ENCODE assay signal across 15 mouse cellular contexts in genomic region chr7:83811461-83811860, GRCm38 (mm10). TPM values are rescaled to one million over a fixed set of nuclear protein-coding genes. Genes with fewer than 3 reads are reported as not detected.
DNase-seq lines count a peak whose midpoint lies in the region; ATAC-seq and TF ChIP-seq lines count a peak whose summit lies in the region.
"Had no signal": no experiment of that assay in that cellular context is flagged by ENCODE, and none has a peak within 500 bp of the region (broad histone marks: within the 10 kb centered on the region; RNA-seq: fewer than 3 reads in every experiment).

No protein-coding gene starts in this region.

- TF ChIP-seq EP300 in liver, postnatal 0 days (IDR thresholded peaks at IDR 0.05; ENCODE audit: low read depth) = no peak

- peaks cover 50% of the 10 kb centered on the region for H3K4me1 ChIP-seq in heart, embryonic 10.5 days
- peaks cover 17% of the 10 kb centered on the region for H3K4me1 ChIP-seq in heart, embryonic 11.5 days (ENCODE audit: control insufficient read depth, insufficient read depth, low read length)
- H3K4me1 ChIP-seq in liver, postnatal 0 days (ENCODE audit: insufficient read depth) = peaks cover 18% of the 10 kb centered on the region
- H3K4me1 ChIP-seq in embryonic facial prominence, embryonic 13.5 days = peaks cover 61% of the 10 kb centered on the region
- peaks cover 56% of the 10 kb centered on the region for H3K4me1 ChIP-seq in limb, embryonic 15.5 days

- no peak overlapping the region for H3K9ac ChIP-seq in heart, embryonic 11.5 days (ENCODE audit: low read depth, low read length)
- no peak overlapping the region for H3K9ac ChIP-seq in liver, postnatal 0 days (replicated peaks)
- H3K9ac ChIP-seq in embryonic facial prominence, embryonic 13.5 days = no peak overlapping the region
- H3K9ac ChIP-seq in limb, embryonic 15.5 days = no peak overlapping the region

- peak overlapping the region; percentile 30; the same call in 1 of the 2 replicates for H3K27ac ChIP-seq in heart, embryonic 10.5 days
- no peak overlapping the region for H3K27ac ChIP-seq in heart, embryonic 11.5 days (ENCODE audit: low read depth, low read length)
- 0 out of 2 replicates have a peak overlapping the region, but pooled peaks have one; percentile 24 for H3K27ac ChIP-seq in liver, postnatal 0 days (ENCODE audit: low read depth)
- peak overlapping the region; percentile 95 for H3K27ac ChIP-seq in embryonic facial prominence, embryonic 13.5 days
- peak overlapping the region; percentile 57 for H3K27ac ChIP-seq in limb, embryonic 15.5 days

- H3K27me3 ChIP-seq in heart, embryonic 10.5 days (ENCODE audit: insufficient read depth, poor library complexity, severe bottlenecking) = no peaks in the 10 kb centered on the region
- no peaks in the 10 kb centered on the region for H3K27me3 ChIP-seq in heart, embryonic 11.5 days (ENCODE audit: control insufficient read depth, insufficient read depth, low read length)
- H3K27me3 ChIP-seq in liver, postnatal 0 days (ENCODE audit: insufficient read depth, low read length) = no peaks in the 10 kb centered on the region
- H3K27me3 ChIP-seq in embryonic facial prominence, embryonic 13.5 days = no peaks in the 10 kb centered on the region
- H3K27me3 ChIP-seq in limb, embryonic 15.5 days = no peaks in the 10 kb centered on the region

- DNase-seq in heart, embryonic 10.5 days (ENCODE audit: low spot score) = no peak
- DNase-seq in liver, postnatal 0 days = no peak
- no peak for DNase-seq in liver
- no peak for DNase-seq in layer of hippocampus, postnatal 36 days
- no peak for DNase-seq in thymus, postnatal 0 days (ENCODE audit: low spot score)
- DNase-seq: thymus, postnatal 4 days had no signal

- H3K36me3 ChIP-seq in heart, embryonic 10.5 days = no peaks in the 10 kb centered on the region
- H3K36me3 ChIP-seq in heart, embryonic 11.5 days (ENCODE audit: control insufficient read depth, insufficient read depth, low read length) = no peaks in the 10 kb centered on the region
- no peaks in the 10 kb centered on the region for H3K36me3 ChIP-seq in liver, postnatal 0 days (replicated peaks; ENCODE audit: insufficient read depth, low read length)
- no peaks in the 10 kb centered on the region for H3K36me3 ChIP-seq in embryonic facial prominence, embryonic 13.5 days
- no peaks in the 10 kb centered on the region for H3K36me3 ChIP-seq in limb, embryonic 15.5 days

- TF ChIP-seq CTCF in liver, postnatal 0 days (IDR thresholded peaks at IDR 0.05; ENCODE audit: low read depth) = no peak

- ATAC-seq in heart, embryonic 11.5 days (replicated peaks; ENCODE audit: insufficient number of reproducible peaks, low FRiP score, low TSS enrichment) = no peak
- no peak for ATAC-seq in liver, postnatal 0 days
- no peak for ATAC-seq in embryonic facial prominence, embryonic 13.5 days (ENCODE audit: insufficient number of reproducible peaks, insufficient read depth, low FRiP score, low TSS enrichment, low read depth)
- ATAC-seq in limb, embryonic 15.5 days (ENCODE audit: insufficient number of reproducible peaks, low FRiP score, low TSS enrichment, low read depth) = no peak

- no peaks in the 10 kb centered on the region for H3K9me3 ChIP-seq in heart, embryonic 10.5 days
- no peaks in the 10 kb centered on the region for H3K9me3 ChIP-seq in heart, embryonic 11.5 days (replicated peaks; ENCODE audit: control insufficient read depth, low read length)
- H3K9me3 ChIP-seq in liver, postnatal 0 days (ENCODE audit: low read length) = no peaks in the 10 kb centered on the region
- H3K9me3 ChIP-seq in embryonic facial prominence, embryonic 13.5 days = no peaks in the 10 kb centered on the region
- no peaks in the 10 kb centered on the region for H3K9me3 ChIP-seq in limb, embryonic 15.5 days

- 87% methylated on average over 4 of the region's 4 CpGs for WGBS in heart, embryonic 10.5 days
- WGBS in heart, embryonic 11.5 days (ENCODE audit: insufficient replicate concordance) = 92% methylated on average over 4 of the region's 4 CpGs
- 83% methylated on average over 4 of the region's 4 CpGs for WGBS in liver, postnatal 0 days (ENCODE audit: insufficient replicate concordance)
- WGBS in embryonic facial prominence, embryonic 13.5 days = 82% methylated on average over 4 of the region's 4 CpGs
- WGBS in limb, embryonic 15.5 days = 75% methylated on average over 4 of the region's 4 CpGs

- no peak overlapping the region for H3K4me3 ChIP-seq in heart, embryonic 10.5 days
- no peak overlapping the region for H3K4me3 ChIP-seq in heart, embryonic 11.5 days (ENCODE audit: low read depth, low read length)
- no peak overlapping the region for H3K4me3 ChIP-seq in liver, postnatal 0 days (ENCODE audit: low read depth, low read length)
- no peak overlapping the region for H3K4me3 ChIP-seq in embryonic facial prominence, embryonic 13.5 days
- no peak overlapping the region for H3K4me3 ChIP-seq in limb, embryonic 15.5 days

- no peak overlapping the region for H3K4me2 ChIP-seq in heart, embryonic 11.5 days
- H3K4me2 ChIP-seq in liver, postnatal 0 days (ENCODE audit: low read depth, low read length) = no peak overlapping the region
- H3K4me2 ChIP-seq in embryonic facial prominence, embryonic 13.5 days = no peak overlapping the region
- no peak overlapping the region for H3K4me2 ChIP-seq in limb, embryonic 15.5 days

RNA-seq across cellular contexts. Expression of gene Cfap161, which starts 16.8 kb away (rescaled TPM):
- polyA plus RNA-seq in heart, embryonic 10.5 days (2016; fragmentation: Nextera tagmentation; extraction: Ambion mirVana) = 1.1 and 3.7 TPM in 2 replicates
- 3.6 and 5.2 TPM in 2 replicates for polyA plus RNA-seq in heart, embryonic 11.5 days (2014; fragmentation: Nextera tagmentation; extraction: Ambion mirVana)
- polyA plus RNA-seq in liver, postnatal 0 days (2015; fragmentation: Nextera tagmentation; extraction: Ambion mirVana) = not detected in 2 replicates
- 0.39 and 0.41 TPM in 2 replicates for polyA plus RNA-seq in embryonic facial prominence, embryonic 13.5 days (2015; fragmentation: Nextera tagmentation; extraction: Ambion mirVana)
- 0.18 TPM in 1 of 2 replicates, not detected in the other for polyA plus RNA-seq in limb, embryonic 15.5 days (2015; fragmentation: Nextera tagmentation; extraction: Ambion mirVana)
- 1 to 10 TPM; 1.7 TPM for total RNA-seq in layer of hippocampus, postnatal 36 days (2021)
- 0.40 and 0.44 TPM in 2 replicates for polyA plus RNA-seq in thymus, postnatal 0 days (2015; fragmentation: Nextera tagmentation; extraction: Ambion mirVana)
- total RNA-seq: common myeloid progenitor, adult 5-6 weeks; heart, postnatal 25 days; monocyte, adult 5-6 weeks; neutrophil, adult 5-6 weeks had no signal
- polyA plus RNA-seq: adrenal gland, adult 2 months; kidney, embryonic 14.5 days had no signal
